Mouse (Mus musculus): ENCODE results near the gene Csnk2a2. TPM values are rescaled to one million over a fixed set of nuclear protein-coding genes. Genes with fewer than 3 reads are reported as not detected.

The Csnk2a2 gene
- total RNA-seq (2021): 10 to 100 TPM; 30.2 to 34.7 TPM
- long read RNA-seq, experiment 1, transcript Csnk2a2-201 (12 exons, 3,773 nt): major isoform, 5 of 38 reads
- long read RNA-seq, experiment 1, partial matches to known transcripts: 2 of 38 reads
- long read RNA-seq, experiment 1, other reads (novel, unspliced or antisense): 31 of 38 reads
- long read RNA-seq, experiment 2, full-length matches to known transcripts: 4 of 36 reads
- long read RNA-seq, experiment 2, partial matches to known transcripts: 2 of 36 reads
- long read RNA-seq, experiment 2, other reads (novel, unspliced or antisense): 30 of 36 reads

GRCm38 (mm10) chr8:95490006-95490405 lies at the start of gene Csnk2a2:
Gene Csnk2a2, minus strand, starts transcription at chr8:95490039.
- DNase-seq: no peak

- DNase-seq: no peak
These were observed 49.6 kb upstream of the Csnk2a2 start for GRCm38 (mm10) chr8:95539487-95539886.

GRCm38 (mm10) chr8:95533584-95534387 lies 43.9 kb upstream of the Csnk2a2 start, which contains the start of gene Ccdc113:
Gene Ccdc113, plus strand, starts transcription at chr8:95534085.
- peak; percentile 39 to 50 for DNase-seq

- no peak for DNase-seq
These were observed 42.4 kb upstream of the Csnk2a2 start for GRCm38 (mm10) chr8:95532206-95532605.

GRCm38 (mm10) chr8:95528750-95529310 lies 39.0 kb upstream of the Csnk2a2 start:
- DNase-seq: no peak

GRCm38 (mm10) chr8:95528194-95528593 lies 38.4 kb upstream of the Csnk2a2 start:
- DNase-seq: no peak

- DNase-seq: no peak
These were observed 34.2 kb upstream of the Csnk2a2 start for GRCm38 (mm10) chr8:95523991-95524390.

- DNase-seq: no peak
These were observed 27.1 kb upstream of the Csnk2a2 start for GRCm38 (mm10) chr8:95516928-95517327.

GRCm38 (mm10) chr8:95513219-95513618 lies 23.4 kb upstream of the Csnk2a2 start:
- no peak for DNase-seq

- DNase-seq: no peak
These were observed 22.4 kb upstream of the Csnk2a2 start for GRCm38 (mm10) chr8:95512257-95512656.

GRCm38 (mm10) chr8:95506245-95506644 lies 16.4 kb upstream of the Csnk2a2 start:
- no peak for DNase-seq

GRCm38 (mm10) chr8:95505606-95506005 lies 15.8 kb upstream of the Csnk2a2 start:
- DNase-seq: no peak

GRCm38 (mm10) chr8:95504835-95505234 lies 15.0 kb upstream of the Csnk2a2 start:
- no peak for DNase-seq

- DNase-seq: no peak
These were observed 12.6 kb upstream of the Csnk2a2 start for GRCm38 (mm10) chr8:95502431-95502830.

- no peak for DNase-seq
These were observed 10.6 kb upstream of the Csnk2a2 start for GRCm38 (mm10) chr8:95500436-95500835.

GRCm38 (mm10) chr8:95499266-95500064 lies 9.6 kb upstream of the Csnk2a2 start:
- no peak for DNase-seq

- DNase-seq: no peak
These were observed 8.0 kb upstream of the Csnk2a2 start for GRCm38 (mm10) chr8:95497821-95498220.

- DNase-seq: no peak
These were observed 6.6 kb upstream of the Csnk2a2 start for GRCm38 (mm10) chr8:95496420-95496819.

GRCm38 (mm10) chr8:95495444-95495843 lies 5.6 kb upstream of the Csnk2a2 start:
- no peak for DNase-seq

GRCm38 (mm10) chr8:95492057-95492456 lies 2.2 kb upstream of the Csnk2a2 start:
- no peak for DNase-seq

GRCm38 (mm10) chr8:95488698-95489332 lies 1.0 kb downstream of the Csnk2a2 start:
- peak; percentile 86 to 87 for DNase-seq
